ENCODE assay signal across 25 mouse cellular contexts in genomic region chr7:74726324-74726991, GRCm38 (mm10).
DNase-seq lines count a peak whose midpoint lies in the region; ATAC-seq lines count a peak whose summit lies in the region.
"Had no signal": no experiment of that assay in that cellular context is flagged by ENCODE, and none has a peak within 500 bp of the region (broad histone marks: within the 10 kb centered on the region; RNA-seq: fewer than 3 reads in every experiment).

No protein-coding gene starts in this region.

- H3K9me3 ChIP-seq in lung, embryonic 15.5 days, result no peaks in the 10 kb centered on the region
- H3K9me3 ChIP-seq: embryonic facial prominence, embryonic 15.5 days; forebrain, embryonic 15.5 days; hindbrain, embryonic 12.5 days; limb, embryonic 13.5 days; liver, embryonic 12.5 days; midbrain, embryonic 10.5 days; stomach, embryonic 15.5 days had no signal

- no peak overlapping the region for H3K4me3 ChIP-seq in lung, embryonic 15.5 days
- H3K4me3 ChIP-seq: embryonic facial prominence, embryonic 15.5 days; forebrain, embryonic 15.5 days; heart, adult 2 months; hindbrain, embryonic 12.5 days; limb, embryonic 13.5 days; liver, embryonic 12.5 days; midbrain, embryonic 10.5 days; stomach, embryonic 15.5 days had no signal

- peak; percentile 87 for ATAC-seq in lung, embryonic 15.5 days (ENCODE audit: borderline replicate concordance, extremely low read depth, low FRiP score, low TSS enrichment)
- ATAC-seq: forebrain, embryonic 15.5 days; intestine, postnatal 0 days; liver, embryonic 12.5 days had no signal

- peak overlapping the region; percentile 40 for H3K27ac ChIP-seq in lung, embryonic 15.5 days
- H3K27ac ChIP-seq: embryonic facial prominence, embryonic 15.5 days; forebrain, embryonic 15.5 days; heart, adult 2 months; hindbrain, embryonic 12.5 days; limb, embryonic 13.5 days; liver, embryonic 12.5 days; macrophage; midbrain, embryonic 10.5 days; stomach, embryonic 15.5 days had no signal

- H3K4me1 ChIP-seq in lung, embryonic 15.5 days, result peaks cover 11% of the 10 kb centered on the region
- H3K4me1 ChIP-seq: embryonic facial prominence, embryonic 15.5 days; forebrain, embryonic 15.5 days; hindbrain, embryonic 12.5 days; limb, embryonic 13.5 days; liver, embryonic 12.5 days; midbrain, embryonic 10.5 days; stomach, embryonic 15.5 days had no signal

- DNase-seq in embryo, embryonic 11 days, result peak; percentile 11
- no peak for DNase-seq in embryo, embryonic 10.5 days (ENCODE audit: low spot score)
- DNase-seq in MN1 (ENCODE audit: low spot score), result peak; percentile 44
- peak; percentile 57 for DNase-seq in lung, postnatal 36 days
- no peak for DNase-seq in right cerebral cortex, postnatal 36 days (ENCODE audit: low spot score in 2 of 2)
- no peak for DNase-seq in cerebellum, adult 9-10 months
- no peak for DNase-seq in left cerebral cortex, postnatal 14 days (ENCODE audit: low spot score in 2 of 2)
- DNase-seq: adrenal gland, postnatal 25 days; cerebellum, adult 11 months; cerebellum, postnatal 10 days; gastrocnemius, postnatal 36 days; heart, adult 2 months; kidney, postnatal 36 days; right cerebral cortex, adult 18-20 months; thymus, postnatal 25 days had no signal

- 31% methylated on average over 8 of the region's 8 CpGs for WGBS in lung, embryonic 15.5 days

- no peak overlapping the region for H3K9ac ChIP-seq in lung, embryonic 15.5 days
- H3K9ac ChIP-seq: embryonic facial prominence, embryonic 15.5 days; forebrain, embryonic 15.5 days; hindbrain, embryonic 12.5 days; limb, embryonic 13.5 days; liver, embryonic 12.5 days; stomach, embryonic 15.5 days had no signal

- intact Hi-C loops in left cerebral cortex, postnatal 14 days (cut with DNase I), result loop anchor here (10.0 kb wide), 2 partner anchors 172 to 352 kb away; partner anchors contain the start of gene Slco3a1

- H3K4me2 ChIP-seq in lung, embryonic 15.5 days, result peak overlapping the region; percentile 31; the same call in 1 of the 2 replicates
- H3K4me2 ChIP-seq: embryonic facial prominence, embryonic 15.5 days; forebrain, embryonic 15.5 days; hindbrain, embryonic 12.5 days; limb, embryonic 13.5 days; liver, embryonic 12.5 days; stomach, embryonic 15.5 days had no signal

- no peaks in the 10 kb centered on the region for H3K36me3 ChIP-seq in lung, embryonic 15.5 days
- H3K36me3 ChIP-seq: embryonic facial prominence, embryonic 15.5 days; forebrain, embryonic 15.5 days; hindbrain, embryonic 12.5 days; limb, embryonic 13.5 days; liver, embryonic 12.5 days; midbrain, embryonic 10.5 days; stomach, embryonic 15.5 days had no signal

- H3K27me3 ChIP-seq in lung, embryonic 15.5 days, result no peaks in the 10 kb centered on the region
- H3K27me3 ChIP-seq: embryonic facial prominence, embryonic 15.5 days; forebrain, embryonic 15.5 days; hindbrain, embryonic 12.5 days; limb, embryonic 13.5 days; liver, embryonic 12.5 days; stomach, embryonic 15.5 days had no signal

Comparison
In these comparisons a context has a peak if more than half of its experiments do, and no peak if none do; other contexts are left out.
1. DNase-seq: peak in embryo, embryonic 11 days (single experiment), MN1 (single experiment) and lung, postnatal 36 days (single experiment); none in embryo, embryonic 10.5 days (single experiment), right cerebral cortex, postnatal 36 days (0 of 2), cerebellum, adult 9-10 months (single experiment) and left cerebral cortex, postnatal 14 days (0 of 2).